Mouse (Mus musculus) cortical plate, adult 2 months (tissue): Measurements from ENCODE around the gene Stambp.

Experiments
- CTCF ChIP-seq: fragments of 200-500 bp; IDR thresholded peaks from 2 replicates; pipeline ENCODE4 v1.5.1; 2011; ENCODE audit warnings: mild to moderate bottlenecking, control low read depth, low read length; ENCODE audit not compliant: insufficient read depth; ENCODE audit errors: extremely low read depth
- POLR2A ChIP-seq: fragments of 200-500 bp; IDR thresholded peaks from 2 replicates; pipeline ENCODE4 v1.6.1; 2011; ENCODE audit warnings: mild to moderate bottlenecking, low read length, control low read depth; ENCODE audit not compliant: insufficient read depth; ENCODE audit errors: extremely low read depth

DNA sequence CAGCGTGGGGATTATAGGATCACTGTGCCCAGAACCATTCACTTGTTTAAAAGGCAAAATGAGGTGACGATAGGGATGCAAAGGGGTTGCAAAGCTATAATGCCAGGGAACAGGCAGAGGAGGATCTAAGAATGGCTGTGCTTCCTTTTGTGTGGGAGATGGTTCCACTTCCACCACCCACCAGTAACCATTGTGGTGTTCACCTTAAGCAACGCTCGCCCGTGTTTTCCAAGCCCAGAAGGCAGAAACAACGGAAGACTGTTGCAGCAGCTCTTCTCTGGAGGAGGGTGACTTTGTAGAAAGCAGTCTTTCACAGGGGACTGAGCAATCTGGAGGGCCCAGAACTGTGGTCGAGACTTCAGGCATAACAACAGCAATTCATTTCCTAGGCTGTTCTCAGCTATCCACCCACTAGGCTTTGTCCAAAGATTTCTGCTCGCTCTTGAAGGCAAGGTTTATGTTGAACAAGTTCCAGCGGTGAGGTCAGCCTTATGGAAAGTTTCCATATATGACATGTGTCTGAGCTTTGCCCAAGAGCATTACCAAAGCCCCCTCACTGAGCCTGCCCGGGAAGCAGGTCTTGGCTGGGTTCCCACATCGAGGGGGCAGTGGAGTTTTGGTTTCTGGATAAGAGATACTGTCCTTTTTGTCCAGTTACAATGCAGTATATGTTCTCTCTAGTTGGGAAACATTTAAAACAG, 30.6 kb downstream of the Stambp start:
- TF ChIP-seq CTCF (no peak), POLR2A (no peak)
